Mouse (Mus musculus): Measurements from ENCODE around the gene Olfr684.

The Olfr684 gene

GRCm38 (mm10) chr7:105163553-105163952, at the start of gene Olfr684:
TSS of gene Olfr684 (minus strand) at chr7:105163653.
- DNase-seq (ENCODE audit: low read depth, low spot score), result no peak

DNA sequence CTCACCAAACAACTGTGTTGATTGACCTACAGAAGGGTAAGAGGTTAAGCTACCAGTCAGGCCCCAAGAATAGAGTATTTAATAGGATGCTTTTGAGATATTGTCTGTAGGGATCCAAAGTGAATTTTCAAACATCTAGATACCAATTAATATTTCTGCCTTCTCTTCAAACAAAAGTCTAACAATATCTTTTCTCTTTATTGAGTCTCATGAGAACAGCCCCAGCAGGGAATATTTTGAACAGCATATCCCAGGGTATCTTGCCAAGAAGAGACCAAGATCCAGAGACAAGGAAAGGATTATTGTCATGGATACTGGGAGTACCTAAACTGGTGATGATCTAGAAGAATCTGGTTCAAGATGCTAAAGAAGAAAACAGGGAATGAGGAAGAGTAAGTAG, 43.9 kb upstream of the Olfr684 start, which contains the start of gene Olfr686:
Olfr686 (minus strand) TSS at position 101 of the 400 bp plus-strand sequence.
- DNase-seq (ENCODE audit: low read depth, low spot score), result no peak

DNA sequence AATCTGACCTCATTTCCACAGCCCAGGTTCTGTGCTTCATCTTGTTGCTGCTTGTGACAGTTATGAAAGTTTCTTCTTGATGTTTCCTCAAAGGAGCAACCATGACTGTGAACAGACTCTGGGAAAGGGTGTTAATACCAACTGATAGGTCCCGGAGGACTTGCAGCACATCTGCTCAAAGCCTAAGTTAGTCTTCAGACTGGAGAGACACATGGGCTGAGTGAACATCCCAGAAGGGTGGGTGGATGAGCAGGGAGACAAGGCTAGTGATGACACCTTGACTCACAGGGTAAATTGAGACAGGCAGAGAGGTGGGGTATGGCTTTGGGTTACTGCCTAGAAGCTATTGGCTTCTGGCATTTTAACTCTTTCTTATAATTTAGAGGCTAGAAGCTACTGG, 22.5 kb upstream of the Olfr684 start, which contains the start of gene Olfr685:
Olfr685 (minus strand) TSS at position 101 of the 400 bp plus-strand sequence.
- DNase-seq (ENCODE audit: low read depth, low spot score), result no peak

DNA sequence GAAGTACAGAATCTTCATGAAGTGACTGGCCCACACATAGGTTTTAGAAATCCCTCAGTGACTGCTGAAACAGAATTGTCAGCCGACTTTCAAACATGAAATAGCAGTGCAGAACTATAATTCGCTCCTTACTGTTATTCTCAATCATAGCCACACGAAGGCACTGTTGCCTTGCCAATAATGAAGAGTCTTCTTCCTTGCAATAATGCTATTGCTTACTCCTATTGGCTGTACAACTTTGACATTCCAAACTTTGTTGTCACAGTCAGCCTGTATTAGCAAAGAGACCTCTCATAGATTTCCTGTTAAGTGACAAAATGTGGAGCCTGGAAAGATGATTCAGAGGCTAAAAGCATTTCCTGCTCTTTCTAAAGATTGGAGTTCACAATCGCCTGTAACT, 7.3 kb upstream of the Olfr684 start:
- DNase-seq (ENCODE audit: low read depth, low spot score), result no peak

DNA sequence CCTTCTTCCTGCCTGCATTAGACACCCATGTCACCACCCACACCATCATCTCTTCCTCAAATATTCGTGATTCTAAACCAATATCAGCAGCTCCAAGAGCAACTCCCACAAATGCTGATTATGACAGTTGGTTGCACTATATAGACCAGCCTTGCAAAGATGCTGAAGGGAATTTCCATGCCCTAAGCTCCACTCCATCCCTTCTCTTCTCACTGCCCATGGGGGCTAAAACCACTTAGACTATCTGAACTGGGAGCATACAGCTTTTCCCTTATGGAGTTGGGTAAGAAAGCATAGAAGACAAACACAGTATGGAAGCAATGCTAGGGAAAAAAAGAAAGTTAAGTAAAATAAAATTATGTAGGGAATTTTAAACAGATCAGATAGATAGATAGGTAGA, 16.5 kb downstream of the Olfr684 start, which contains the start of gene Olfr683:
Olfr683 (minus strand) TSS at position 101 of the 400 bp plus-strand sequence.
- DNase-seq (ENCODE audit: low read depth, low spot score), result no peak

DNA sequence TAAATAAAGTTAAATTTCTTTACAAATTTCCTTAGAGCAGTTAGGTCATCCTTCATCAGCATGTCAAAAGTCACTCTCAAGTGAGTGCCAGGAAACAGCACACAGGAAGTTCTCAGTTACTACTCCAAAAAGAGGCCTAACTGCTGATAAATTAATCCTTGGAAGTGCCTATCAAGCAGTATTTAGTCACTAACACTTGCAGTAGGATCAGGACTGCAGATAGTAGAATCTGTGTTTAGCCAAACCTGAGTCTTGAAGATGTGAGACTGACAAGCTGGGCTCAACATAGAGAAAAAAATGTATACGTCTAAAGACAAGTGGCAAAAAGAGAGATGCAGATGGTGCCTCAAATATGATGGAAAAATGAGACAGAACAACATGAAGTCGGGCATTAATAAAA, 22.2 kb downstream of the Olfr684 start:
- DNase-seq (ENCODE audit: low read depth, low spot score), result no peak

- DNase-seq (ENCODE audit: low read depth, low spot score), result no peak
These were observed 46.9 kb downstream of the Olfr684 start, which contains the start of gene Olfr681 for GRCm38 (mm10) chr7:105116536-105116935. TSS of gene Olfr681 (plus strand) at chr7:105116836.
